7 mouse cellular contexts compared by ENCODE assay signal in the genomic region with DNA sequence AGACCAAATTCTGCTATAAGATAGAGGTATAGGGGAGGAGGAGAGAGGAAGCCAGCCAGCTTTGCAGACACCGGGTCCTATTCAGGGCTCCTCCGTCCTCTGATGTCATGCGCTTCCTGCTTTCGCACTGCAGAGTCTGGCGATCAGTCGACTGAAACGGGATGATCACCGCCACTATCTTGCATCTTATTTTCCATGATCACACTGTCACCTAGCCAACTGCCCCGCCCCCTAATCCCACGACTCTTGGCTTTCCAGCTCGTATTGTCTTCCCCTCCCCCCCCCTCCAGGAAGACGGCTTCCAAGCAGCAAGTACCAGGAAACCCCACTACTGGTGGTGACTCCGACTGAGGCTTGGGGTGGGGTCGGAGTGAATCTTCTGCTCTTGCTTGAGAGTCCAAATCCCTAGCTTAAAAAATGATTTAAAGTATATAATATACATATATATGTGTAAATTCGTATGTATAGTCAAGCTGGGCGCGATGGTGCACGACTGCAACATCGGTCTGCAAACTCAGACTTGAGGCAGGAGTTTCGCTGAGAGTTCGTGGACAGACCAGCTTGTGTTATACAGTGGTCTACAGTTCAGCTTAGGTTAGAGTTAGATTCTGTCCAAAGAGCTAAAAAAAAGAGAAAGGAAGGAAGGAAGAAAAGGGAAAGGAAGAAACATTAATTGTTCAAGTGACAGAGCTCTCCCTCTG.
DNase-seq lines count a peak whose midpoint lies in the region; ATAC-seq and TF ChIP-seq lines count a peak whose summit lies in the region.

No protein-coding gene starts in this region.

- H3K9ac ChIP-seq in hindbrain, embryonic 16.5 days (ENCODE audit: low read depth, low read length): peak overlapping the region; percentile 47

- WGBS in hindbrain, embryonic 16.5 days: under 1% methylated on average over 21 of the region's 21 CpGs

- peak overlapping the region; percentile 94 for H3K4me2 ChIP-seq in hindbrain, embryonic 16.5 days (ENCODE audit: low read length)

- intact Hi-C loops in gastrocnemius, adult 2 months (cut with DNase I): loop anchor here (2.0 to 5.0 kb wide), 2 partner anchors 91 to 253 kb away; no protein-coding TSS in a partner anchor
- intact Hi-C loops in left cerebral cortex, postnatal 25 days (cut with DNase I): loop anchor here (1.0 to 5.0 kb wide), 4 partner anchors 33 to 253 kb away; a partner anchor contains a TSS

- no peaks in the 10 kb centered on the region for H3K27me3 ChIP-seq in hindbrain, embryonic 16.5 days (replicated peaks; ENCODE audit: control insufficient read depth, insufficient read depth, low read length)

- DNase-seq in ZHBTc4 (ENCODE audit: low read depth, low spot score): peak; percentile 92
- peak; percentile 81 to 85 for DNase-seq in cerebellum, postnatal 10 days
- DNase-seq in gastrocnemius, adult 2 months: peak; percentile 76
- peak; percentile 43 to 63 for DNase-seq in left cerebral cortex, postnatal 25 days (ENCODE audit: low spot score in 2 of 2)
- peak; percentile 66 for DNase-seq in right cerebral cortex, postnatal 4 days

- H3K4me3 ChIP-seq in gastrocnemius, adult 2 months: peak overlapping the region; percentile 79
- peak overlapping the region; percentile 56 for H3K4me3 ChIP-seq in hindbrain, embryonic 16.5 days (ENCODE audit: low read length)

- no peaks in the 10 kb centered on the region for H3K36me3 ChIP-seq in hindbrain, embryonic 16.5 days (ENCODE audit: control insufficient read depth, insufficient read depth, low read length)

- H3K4me1 ChIP-seq in hindbrain, embryonic 16.5 days (ENCODE audit: control insufficient read depth, insufficient read depth, low read depth, low read length): no peaks in the 10 kb centered on the region

- H3K27ac ChIP-seq in gastrocnemius, adult 2 months: peak overlapping the region; percentile 98
- H3K27ac ChIP-seq in hindbrain, embryonic 16.5 days (ENCODE audit: low read depth, low read length): peak overlapping the region; percentile 80

- peak; percentile 51 for ATAC-seq in hindbrain, embryonic 16.5 days
- ATAC-seq in megakaryocyte-erythroid progenitor cell, adult 5-6 weeks (replicated peaks; ENCODE audit: low FRiP score, low TSS enrichment, poor library complexity, severe bottlenecking): peak; percentile 12

- TF ChIP-seq CTCF in gastrocnemius, adult 2 months (IDR thresholded peaks at IDR 0.05): no peak

- H3K9me3 ChIP-seq in hindbrain, embryonic 16.5 days (ENCODE audit: control insufficient read depth, low read length): no peaks in the 10 kb centered on the region

Comparison
In these comparisons a context has a peak if more than half of its experiments do, and no peak if none do; other contexts are left out.
1. Peak in every context shown above with its lines: DNase-seq, ATAC-seq, H3K4me3 ChIP-seq and H3K27ac ChIP-seq.